Mouse (Mus musculus) lung, embryonic 14.5 days (tissue): ENCODE results near the gene Sema3d. TPM values are rescaled to one million over a fixed set of nuclear protein-coding genes. Genes with fewer than 3 reads are reported as not detected.

Experiments
- ATAC-seq: fragments of 200-750 bp; cut with Nextera tagmentation; 2 replicates; pipeline ENCODE4 v1.8.0; 2017; ENCODE audit warnings: mild to moderate bottlenecking, moderate TSS enrichment, moderate library complexity; ENCODE audit not compliant: insufficient read depth
- DNase-seq: peaks from one replicate; pipeline ENCODE4 v3.0.0-alpha.2; 2015
- H3K27ac ChIP-seq: fragments of 300-500 bp; sonication (generic); 2 replicates; pipeline ENCODE4 v1.5.1; 2014; ENCODE audit warnings: low read depth, mild to moderate bottlenecking, moderate library complexity
- H3K27me3 ChIP-seq: fragments of 300-500 bp; sonication (generic); 2 replicates; pipeline ENCODE4 v1.6.1; 2014; ENCODE audit warnings: low read length, control low read depth; ENCODE audit not compliant: insufficient read depth
- H3K36me3 ChIP-seq: fragments of 300-500 bp; sonication (generic); 2 replicates; pipeline ENCODE4 v1.6.1; 2014; ENCODE audit warnings: control low read depth; ENCODE audit not compliant: insufficient read depth
- H3K4me1 ChIP-seq: fragments of 300-500 bp; sonication (generic); 2 replicates; pipeline ENCODE4 v1.6.1; 2014; ENCODE audit warnings: antibody characterized with exemption, control low read depth; ENCODE audit not compliant: insufficient read depth
- H3K4me2 ChIP-seq: fragments of 300-500 bp; sonication (generic); 2 replicates; pipeline ENCODE4 v1.6.1; 2014; ENCODE audit warnings: mild to moderate bottlenecking
- H3K4me3 ChIP-seq: fragments of 300-500 bp; sonication (generic); 2 replicates; pipeline ENCODE4 v1.5.1; 2014; ENCODE audit warnings: low read depth, low read length
- H3K9ac ChIP-seq: fragments of 300-500 bp; sonication (generic); 2 replicates; pipeline ENCODE4 v1.6.1; 2014
- H3K9me3 ChIP-seq: fragments of 300-500 bp; sonication (generic); 2 replicates; pipeline ENCODE4 v1.6.1; 2016; ENCODE audit warnings: low read depth, low read length, control low read depth
- CTCF ChIP-seq: IDR thresholded peaks from 2 replicates; pipeline ENCODE4 v1.5.1; 2016; ENCODE audit warnings: antibody characterized with exemption, low read depth
- WGBS: fragments of 180-500 bp; shearing (Covaris S2); extraction: QIAGEN DNeasy Blood & Tissue Kit; methylation state at CpG from one replicate; pipeline ENCODE4 v1.1.7; 2014; 5-methylcytosine and 5-hydroxymethylcytosine counted together
- polyA plus RNA-seq: library from polyadenylated mRNA; unstranded; fragments of >200 nt; fragmentation: Nextera tagmentation; extraction: Ambion mirVana; gene quantifications from 2 replicates; pipeline ENCODE4 v1.2.1, GENCODE M21; 2014

Gene Sema3d
- polyA plus RNA-seq, 1 experiment from 2014 or later, result 12.4 TPM

DNA sequence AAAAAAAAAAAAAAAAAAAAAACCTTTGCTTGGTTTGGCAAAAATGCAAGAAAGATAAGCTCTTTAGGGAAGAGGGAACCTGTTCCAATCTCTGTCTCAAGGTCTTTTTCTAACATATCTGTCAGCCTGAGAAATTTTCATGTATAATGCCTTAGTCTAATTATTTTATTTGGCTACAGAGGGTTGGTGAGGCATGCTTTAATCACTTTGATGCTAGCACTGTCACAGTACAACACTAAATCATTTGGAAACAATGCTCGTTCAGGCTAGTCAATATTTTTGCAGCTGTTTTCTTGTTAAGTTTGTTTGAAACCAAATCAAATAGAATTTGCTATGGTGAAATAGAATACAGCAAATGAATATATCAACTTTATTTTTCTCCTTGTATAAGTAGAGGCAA lies 74.3 kb downstream of the Sema3d start:
- no peak overlapping the region for H3K27ac ChIP-seq
- H3K9ac ChIP-seq, result no peak overlapping the region
- H3K9me3 ChIP-seq, result no peaks in the 10 kb centered on the region
- no peak for TF ChIP-seq CTCF
- no peak overlapping the region for H3K4me2 ChIP-seq
- no peak overlapping the region for H3K4me3 ChIP-seq
- no peaks in the 10 kb centered on the region for H3K36me3 ChIP-seq
- ATAC-seq (no peak), DNase-seq (no peak)
- H3K27me3 ChIP-seq, result no peaks in the 10 kb centered on the region
- no peaks in the 10 kb centered on the region for H3K4me1 ChIP-seq
- WGBS, result 71% methylated on average over 1 of the region's 1 CpGs

DNA sequence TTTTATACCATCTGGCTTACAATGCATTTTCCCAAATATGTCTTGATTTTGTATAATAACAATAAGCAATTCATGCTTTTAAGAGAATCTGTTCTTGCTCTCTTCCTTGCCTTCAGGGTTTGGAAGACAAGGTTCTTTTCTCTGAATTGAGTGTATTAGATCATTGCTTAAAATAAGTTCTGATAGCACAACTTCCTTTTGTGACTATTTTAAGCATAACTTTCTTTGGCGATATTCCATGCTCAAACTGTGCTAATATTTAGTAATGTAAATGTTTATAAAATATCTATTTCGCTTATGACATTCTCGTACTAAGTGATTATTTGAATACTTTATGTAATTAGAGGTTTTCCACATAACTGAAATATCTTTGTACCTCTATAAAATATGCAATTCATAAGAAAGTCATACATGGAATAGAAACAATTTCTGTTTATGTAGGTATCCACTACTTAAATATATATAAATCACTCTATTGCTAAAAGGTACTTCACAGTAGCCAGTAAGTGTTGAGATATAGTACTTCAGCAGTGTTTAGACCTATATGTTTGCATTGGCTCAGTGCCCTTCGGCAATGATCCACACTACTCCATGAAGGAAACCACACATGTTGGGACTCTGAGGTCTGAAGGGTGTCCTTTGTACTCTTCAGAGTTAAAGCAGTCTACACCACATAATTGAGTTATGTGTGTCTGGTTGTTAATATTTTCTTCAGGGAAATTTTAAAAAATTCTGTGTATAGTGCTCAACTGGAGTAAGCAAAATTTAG lies 84.6 kb downstream of the Sema3d start:
- Histone ChIP-seq H3K27me3 (no peaks in the 10 kb centered on the region), H3K36me3 (no peaks in the 10 kb centered on the region), H3K9me3 (no peaks in the 10 kb centered on the region), H3K4me3 (no peak overlapping the region), H3K9ac (no peak overlapping the region), H3K27ac (no peak overlapping the region), H3K4me1 (no peaks in the 10 kb centered on the region), H3K4me2 (no peak overlapping the region)
- 14% methylated on average over 4 of the region's 4 CpGs for WGBS
- peak; percentile 78 for DNase-seq
- peak; percentile 98 for ATAC-seq
- TF ChIP-seq CTCF, result no peak

- 60% methylated on average over 5 of the region's 5 CpGs for WGBS
- TF ChIP-seq CTCF, result no peak
Measured at GRCm38 (mm10) chr5:12474904-12475638, 91.9 kb downstream of the Sema3d start.

DNA sequence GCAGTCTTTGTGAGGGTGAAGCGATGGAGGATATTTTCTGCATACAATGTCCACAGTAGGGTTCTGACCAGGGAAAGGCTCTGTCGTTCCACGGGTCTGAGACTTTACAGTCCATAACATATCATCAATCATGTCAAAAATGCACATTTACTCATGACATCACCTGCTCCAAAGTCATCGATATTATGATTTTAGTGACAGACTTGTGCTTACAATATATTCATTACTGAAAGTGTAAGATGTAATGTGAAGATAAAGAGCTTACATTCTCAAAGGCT lies 92.4 kb downstream of the Sema3d start:
- 42% methylated on average over 4 of the region's 4 CpGs for WGBS
- no peak for ATAC-seq
- Histone ChIP-seq H3K27me3 (no peaks in the 10 kb centered on the region), H3K4me2 (no peak overlapping the region), H3K27ac (no peak overlapping the region), H3K9me3 (no peaks in the 10 kb centered on the region), H3K4me3 (no peak overlapping the region), H3K36me3 (no peaks in the 10 kb centered on the region), H3K9ac (no peak overlapping the region), H3K4me1 (no peaks in the 10 kb centered on the region)
- no peak for TF ChIP-seq CTCF
- no peak for DNase-seq

More at GRCm38 (mm10) chr5:12474904-12475638, 91.9 kb downstream of the Sema3d start:
- Histone ChIP-seq H3K36me3 (no peaks in the 10 kb centered on the region), H3K27ac (no peak overlapping the region), H3K27me3 (no peaks in the 10 kb centered on the region), H3K4me2 (no peak overlapping the region), H3K9ac (no peak overlapping the region), H3K4me1 (no peaks in the 10 kb centered on the region), H3K4me3 (no peak overlapping the region), H3K9me3 (no peaks in the 10 kb centered on the region)
- ATAC-seq, result no peak
- no peak for DNase-seq

DNA sequence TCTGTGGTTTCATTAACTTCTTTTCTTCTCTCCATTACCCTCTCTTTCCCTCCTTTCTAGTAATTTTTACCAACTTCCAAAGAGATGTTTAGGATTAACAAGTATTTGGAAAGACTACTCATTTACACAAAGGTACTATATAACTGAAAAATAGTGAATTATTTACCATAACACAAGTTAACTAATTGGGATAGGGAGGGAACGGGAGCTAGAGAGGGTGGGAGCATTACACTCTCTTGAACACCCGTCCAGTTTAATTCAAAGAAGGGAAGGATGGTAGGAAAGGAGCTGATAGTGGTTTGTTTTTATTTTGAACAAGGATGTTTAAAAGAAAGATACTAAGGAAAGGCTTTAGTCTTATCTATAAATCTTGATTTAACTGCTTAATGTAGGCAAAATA lies 104.7 kb downstream of the Sema3d start:
- 79% methylated on average over 2 of the region's 2 CpGs for WGBS
- H3K27ac ChIP-seq, result no peak overlapping the region
- H3K27me3 ChIP-seq, result no peaks in the 10 kb centered on the region
- H3K9me3 ChIP-seq, result no peaks in the 10 kb centered on the region
- H3K4me2 ChIP-seq, result no peak overlapping the region
- no peak overlapping the region for H3K4me3 ChIP-seq
- no peaks in the 10 kb centered on the region for H3K36me3 ChIP-seq
- H3K4me1 ChIP-seq, result no peaks in the 10 kb centered on the region
- TF ChIP-seq CTCF, result no peak
- ATAC-seq (no peak), DNase-seq (no peak)
- no peak overlapping the region for H3K9ac ChIP-seq

- DNase-seq, result no peak
- ATAC-seq, result no peak
- TF ChIP-seq CTCF, result no peak
Measured at GRCm38 (mm10) chr5:12491704-12492103, 108.5 kb downstream of the Sema3d start.

GRCm38 (mm10) chr5:12498227-12498928 lies 115.2 kb downstream of the Sema3d start:
- Histone ChIP-seq H3K9me3 (no peaks in the 10 kb centered on the region), H3K27me3 (no peaks in the 10 kb centered on the region), H3K27ac (no peak overlapping the region), H3K4me1 (no peaks in the 10 kb centered on the region), H3K4me2 (no peak overlapping the region), H3K36me3 (no peaks in the 10 kb centered on the region), H3K9ac (no peak overlapping the region), H3K4me3 (no peak overlapping the region)
- DNase-seq (no peak), ATAC-seq (no peak)
- 70% methylated on average over 6 of the region's 6 CpGs for WGBS
- TF ChIP-seq CTCF, result no peak

More at GRCm38 (mm10) chr5:12491704-12492103, 108.5 kb downstream of the Sema3d start:
- Histone ChIP-seq H3K4me1 (no peaks in the 10 kb centered on the region), H3K4me3 (no peak overlapping the region), H3K9me3 (no peaks in the 10 kb centered on the region), H3K4me2 (no peak overlapping the region), H3K27ac (no peak overlapping the region), H3K36me3 (no peaks in the 10 kb centered on the region), H3K9ac (no peak overlapping the region), H3K27me3 (no peaks in the 10 kb centered on the region)
- WGBS, result 45% methylated on average over 1 of the region's 1 CpGs
